Mouse (Mus musculus) MEL (cell line): Measurements from ENCODE around the gene Ubap1.

Experiments used
- KAT2A ChIP-seq: conservative IDR thresholded peaks from 2 replicates; pipeline ENCODE4 v1.6.1; 2012; ENCODE audit warnings: low read depth, low read length, improper control_type of control experiment, inconsistent platforms
- MXI1 ChIP-seq: IDR thresholded peaks from 2 replicates; pipeline ENCODE4 v1.6.1; 2011; ENCODE audit warnings: mild to moderate bottlenecking, low read depth, low read length, improper control_type of control experiment
- MYC ChIP-seq: IDR thresholded peaks from 2 replicates; pipeline ENCODE4 v1.6.1; 2011; ENCODE audit warnings: low read depth, mild to moderate bottlenecking, low read length, improper control_type of control experiment, moderate library complexity

DNA sequence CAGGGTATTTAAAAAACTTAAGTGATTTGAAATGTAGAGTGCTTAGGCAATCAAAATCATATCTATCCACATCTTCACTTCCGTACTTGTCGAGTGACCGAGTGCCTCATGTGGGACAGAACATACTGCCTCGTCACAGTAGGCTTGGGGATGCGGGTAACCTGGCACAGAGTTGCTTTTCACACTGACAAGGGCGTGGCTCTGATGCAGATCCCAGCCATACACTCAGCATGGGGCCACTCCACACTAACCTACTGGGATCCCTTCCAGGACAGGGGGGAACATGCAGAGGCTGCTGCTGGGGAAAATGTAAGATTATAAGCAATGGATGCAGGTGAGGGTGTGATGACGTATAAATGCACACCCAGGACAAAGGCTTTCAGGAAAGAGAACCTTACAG is 45.1 kb upstream of the Ubap1 start:
- no peak for TF ChIP-seq MYC
- TF ChIP-seq MXI1, result no peak
- TF ChIP-seq KAT2A, result no peak
